Mouse (Mus musculus): ENCODE measurements at regions not wholly inside any gene's neighbourhood (a gene's known extent, or its start where the extent isn't known, plus 50 kb on each side); places are given as distances from the start of the nearest gene placed in this dataset.
"Not testable (repeated sequence)": the region's sequence is repeated elsewhere in the genome, so short reads cannot be mapped to it uniquely, and the experiment has no call there.

- ATAC-seq (ENCODE audit: insufficient number of reproducible peaks, low FRiP score, low TSS enrichment) = peak; percentile 79
Observed at GRCm38 (mm10) chr13:3216070-3216469, 321.8 kb upstream of the Gdi2 start.

GRCm38 (mm10) chr13:3221005-3221621 lies 316.8 kb upstream of the Gdi2 start:
- not testable (repeated sequence) for ATAC-seq (ENCODE audit: insufficient number of reproducible peaks, low FRiP score, low TSS enrichment)

DNA sequence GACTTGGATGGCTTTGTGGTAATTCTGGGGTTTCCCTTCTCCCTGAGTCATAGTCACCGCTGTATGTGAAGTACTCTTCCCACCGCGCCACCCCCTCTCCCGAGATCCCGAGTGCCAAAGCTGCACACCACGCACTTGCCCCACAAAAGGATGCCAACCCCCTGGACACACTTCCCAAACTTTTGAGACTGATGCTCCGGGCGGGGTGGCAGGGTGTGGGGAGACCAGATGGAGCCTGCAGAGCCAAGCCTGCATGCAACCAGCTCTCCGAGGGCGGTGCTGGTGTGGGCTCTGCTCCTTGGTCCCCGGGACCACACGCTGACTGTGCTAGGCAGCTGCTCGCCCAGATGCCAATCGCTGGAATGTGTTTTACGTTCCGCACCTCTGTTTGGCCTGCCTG lies 316.2 kb upstream of the Gdi2 start:
- no peak for ATAC-seq (ENCODE audit: insufficient number of reproducible peaks, low FRiP score, low TSS enrichment)

GRCm38 (mm10) chr13:3258379-3258778 lies 279.5 kb upstream of the Gdi2 start:
- ATAC-seq (ENCODE audit: insufficient number of reproducible peaks, low FRiP score, low TSS enrichment) = peak; percentile 74

DNA sequence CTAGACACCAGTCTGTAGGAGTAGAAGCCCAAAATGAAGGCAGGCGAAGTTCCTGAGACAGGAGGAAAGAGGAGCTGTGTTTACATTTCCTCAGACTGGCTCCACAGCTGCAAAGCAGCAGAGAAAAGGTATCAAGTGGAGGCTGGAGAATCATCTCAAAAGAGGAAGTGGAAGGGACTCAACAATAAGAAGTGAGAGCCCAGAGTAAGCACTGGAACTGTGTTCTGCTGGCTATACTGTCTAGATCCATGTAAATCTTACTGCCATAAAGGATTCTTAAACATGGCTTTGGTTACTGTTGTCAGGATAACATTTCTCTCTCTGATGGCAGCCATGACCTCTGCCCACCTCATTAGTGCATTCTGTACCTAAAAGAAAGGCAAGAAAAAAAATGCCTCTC lies 261.7 kb upstream of the Gdi2 start:
- not testable (repeated sequence) for ATAC-seq (ENCODE audit: insufficient number of reproducible peaks, low FRiP score, low TSS enrichment)
